Mouse (Mus musculus) lung, adult 2 months (tissue): ENCODE results near the gene Syt15.

Experiments used
- CTCF ChIP-seq: fragments of 200-500 bp; IDR thresholded peaks from 2 replicates; pipeline ENCODE4 v1.5.1; 2011; ENCODE audit warnings: mild to moderate bottlenecking, low read length, control low read depth; ENCODE audit not compliant: insufficient read depth
- POLR2A ChIP-seq: fragments of 200-500 bp; IDR thresholded peaks from 2 replicates; pipeline ENCODE4 v1.6.1; 2011; ENCODE audit warnings: low read depth, mild to moderate bottlenecking, control low read depth, low read length, borderline replicate concordance; ENCODE audit errors: extremely low read depth

DNA sequence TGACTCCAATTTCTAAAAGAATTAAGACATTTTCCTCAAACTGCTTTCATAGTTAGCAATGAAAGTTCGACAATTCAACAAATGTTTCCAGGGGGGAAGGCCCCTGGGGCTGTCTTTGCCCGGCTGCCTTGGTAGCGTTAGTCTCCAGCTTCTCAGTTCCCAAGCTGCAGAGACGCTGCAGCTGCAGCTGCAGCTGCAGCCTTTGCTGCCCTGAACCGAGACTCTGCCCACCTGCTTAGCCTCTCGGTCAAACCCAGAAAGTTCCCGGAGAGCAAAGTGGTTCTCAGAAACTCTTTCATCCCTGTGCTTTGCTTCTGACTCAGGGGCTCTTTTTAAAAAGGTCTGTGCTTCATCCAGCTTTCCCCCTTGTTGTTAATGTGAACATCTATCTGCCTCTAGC lies 12.9 kb downstream of the Syt15 start:
- TF ChIP-seq CTCF (no peak), POLR2A (no peak)
